Mouse (Mus musculus): Measurements from ENCODE around the gene Tcp10b. TPM values are rescaled to one million over a fixed set of nuclear protein-coding genes. Genes with fewer than 3 reads are reported as not detected.
"Not testable (repeated sequence)": the region's sequence is repeated elsewhere in the genome, so short reads cannot be mapped to it uniquely, and the experiment has no call there.

Tcp10b gene
- polyA plus RNA-seq, 1 experiment = 0.21 TPM

GRCm38 (mm10) chr17:13124241-13124640 lies 63.3 kb downstream of the Tcp10b start:
- H3K4me1 ChIP-seq (ENCODE audit: control insufficient read depth, insufficient read depth, low read length); H3K27ac ChIP-seq (ENCODE audit: insufficient read depth, low read depth, low read length); H3K4me3 ChIP-seq (ENCODE audit: insufficient read depth, low read length): not testable (repeated sequence)

- H3K27ac ChIP-seq (ENCODE audit: insufficient read depth, low read depth, low read length); H3K4me3 ChIP-seq (ENCODE audit: insufficient read depth, low read length); H3K4me1 ChIP-seq (ENCODE audit: control insufficient read depth, insufficient read depth, low read length): not testable (repeated sequence)
Measured at GRCm38 (mm10) chr17:13129324-13129723, 68.4 kb downstream of the Tcp10b start.

- not testable (repeated sequence) for H3K27ac ChIP-seq (ENCODE audit: insufficient read depth, low read depth, low read length); H3K4me1 ChIP-seq (ENCODE audit: control insufficient read depth, insufficient read depth, low read length); H3K4me3 ChIP-seq (ENCODE audit: insufficient read depth, low read length)
Measured at GRCm38 (mm10) chr17:13129737-13130465, 69.0 kb downstream of the Tcp10b start.

GRCm38 (mm10) chr17:13131710-13132109 lies 70.8 kb downstream of the Tcp10b start, which contains the start of gene Unc93a:
Unc93a (minus strand) TSS chr17:13131810.
- H3K4me1 ChIP-seq (ENCODE audit: control insufficient read depth, insufficient read depth, low read length); H3K4me3 ChIP-seq (ENCODE audit: insufficient read depth, low read length); H3K27ac ChIP-seq (ENCODE audit: insufficient read depth, low read depth, low read length): not testable (repeated sequence)

Other genes starting within 250 kb of the Tcp10b start
- not detected in 2 replicates for gene Mas1, start 193.0 kb upstream of the Tcp10b start, polyA plus RNA-seq (2012; ENCODE audit: insufficient read depth, insufficient read length, missing spikeins)
- not detected in 2 replicates for gene Mrgprh, start 185.1 kb upstream of the Tcp10b start, polyA plus RNA-seq (2012; ENCODE audit: insufficient read depth, insufficient read length, missing spikeins)
- 0.68 TPM in 1 of 2 replicates, not detected in the other for gene Pnldc1, start 150.9 kb upstream of the Tcp10b start, polyA plus RNA-seq (2012; ENCODE audit: insufficient read depth, insufficient read length, missing spikeins)
- gene Tcp1, start 145.4 kb upstream of the Tcp10b start, polyA plus RNA-seq (2012; ENCODE audit: insufficient read depth, insufficient read length, missing spikeins) = 124 and 133 TPM in 2 replicates
- gene Mrpl18, start 144.8 kb upstream of the Tcp10b start, polyA plus RNA-seq (2012; ENCODE audit: insufficient read depth, insufficient read length, missing spikeins) = 44.7 and 49.5 TPM in 2 replicates
- gene Acat3, start 120.5 kb upstream of the Tcp10b start, polyA plus RNA-seq (2012; ENCODE audit: insufficient read depth, insufficient read length, missing spikeins) = not detected in 2 replicates
- gene Acat2, start 100.4 kb upstream of the Tcp10b start, polyA plus RNA-seq (2012; ENCODE audit: insufficient read depth, insufficient read length, missing spikeins) = 8.3 and 9.1 TPM in 2 replicates
- gene Wtap, start 66.9 kb upstream of the Tcp10b start, polyA plus RNA-seq (2012; ENCODE audit: insufficient read depth, insufficient read length, missing spikeins) = 87.2 and 104 TPM in 2 replicates
- 92.6 and 97.7 TPM in 2 replicates for gene Sod2, start 54.3 kb upstream of the Tcp10b start, polyA plus RNA-seq (2012; ENCODE audit: insufficient read depth, insufficient read length, missing spikeins)
- not detected in 2 replicates for gene Gpr31b, start 8.8 kb upstream of the Tcp10b start, polyA plus RNA-seq (2012; ENCODE audit: insufficient read depth, insufficient read length, missing spikeins)
- not detected in 2 replicates for gene Unc93a, start 70.7 kb downstream of the Tcp10b start, polyA plus RNA-seq (2012; ENCODE audit: insufficient read depth, insufficient read length, missing spikeins)
- not detected in 2 replicates for gene Smok2a, start 160.1 kb downstream of the Tcp10b start, polyA plus RNA-seq (2012; ENCODE audit: insufficient read depth, insufficient read length, missing spikeins)
- gene Smok2b, start 169.2 kb downstream of the Tcp10b start, polyA plus RNA-seq (2012; ENCODE audit: insufficient read depth, insufficient read length, missing spikeins) = not detected in 2 replicates

Measured in bone marrow macrophage, adult 2 months (primary cell).